Mouse (Mus musculus) embryo, embryonic 11.5 days (tissue): ENCODE measurements at regions not wholly inside any gene's neighbourhood (a gene's known extent, or its start where the extent isn't known, plus 50 kb on each side); places are given as distances from the start of the nearest gene placed in this dataset.
"Not testable (repeated sequence)": the region's sequence is repeated elsewhere in the genome, so short reads cannot be mapped to it uniquely, and the experiment has no call there.

Experiments
- DNase-seq: peaks from one replicate; pipeline ENCODE4 v3.0.0-alpha.2; 2012; ENCODE audit warnings: low read depth, low spot score

- no peak for DNase-seq
Observed at GRCm38 (mm10) chr12:5956141-5956540, 580.7 kb upstream of the Klhl29 start.

GRCm38 (mm10) chr12:5955564-5955963 is 580.1 kb upstream of the Klhl29 start:
- DNase-seq = no peak

- DNase-seq = no peak
Observed at GRCm38 (mm10) chr12:5943346-5943925, 568.0 kb upstream of the Klhl29 start.

GRCm38 (mm10) chr12:5921262-5921661 is 545.8 kb upstream of the Klhl29 start:
- no peak for DNase-seq

- DNase-seq = no peak
Observed at GRCm38 (mm10) chr12:5918030-5918429, 542.5 kb upstream of the Klhl29 start.

GRCm38 (mm10) chr12:5906251-5906650 is 530.8 kb upstream of the Klhl29 start:
- DNase-seq = no peak

GRCm38 (mm10) chr12:5891786-5892185 is 516.3 kb upstream of the Klhl29 start:
- DNase-seq = not testable (repeated sequence)

- no peak for DNase-seq
Observed at GRCm38 (mm10) chr12:5866701-5867100, 491.2 kb upstream of the Klhl29 start.

GRCm38 (mm10) chr12:5859795-5860194 is 484.3 kb upstream of the Klhl29 start:
- DNase-seq = no peak

GRCm38 (mm10) chr12:5856421-5856820 is 480.9 kb upstream of the Klhl29 start:
- DNase-seq = no peak

GRCm38 (mm10) chr12:5810427-5810826 is 434.9 kb upstream of the Klhl29 start:
- DNase-seq = no peak

- DNase-seq = no peak
Observed at GRCm38 (mm10) chr12:5810009-5810408, 434.5 kb upstream of the Klhl29 start.

- no peak for DNase-seq
Observed at GRCm38 (mm10) chr12:5807996-5808886, 432.8 kb upstream of the Klhl29 start.

GRCm38 (mm10) chr12:5805731-5806130 is 430.2 kb upstream of the Klhl29 start:
- DNase-seq = no peak

GRCm38 (mm10) chr12:5793051-5793450 is 417.6 kb upstream of the Klhl29 start:
- DNase-seq = no peak

- DNase-seq = peak; percentile 22
Observed at GRCm38 (mm10) chr12:5787074-5787813, 411.8 kb upstream of the Klhl29 start.

GRCm38 (mm10) chr12:5781276-5781675 is 405.8 kb upstream of the Klhl29 start:
- DNase-seq = no peak

- DNase-seq = no peak
Observed at GRCm38 (mm10) chr12:5777556-5777955, 402.1 kb upstream of the Klhl29 start.

- DNase-seq = no peak
Observed at GRCm38 (mm10) chr12:5771399-5771978, 396.0 kb upstream of the Klhl29 start.

GRCm38 (mm10) chr12:5770531-5770930 is 395.0 kb upstream of the Klhl29 start:
- DNase-seq = no peak

- DNase-seq = no peak
Observed at GRCm38 (mm10) chr12:5764445-5765170, 389.1 kb upstream of the Klhl29 start.
